Mouse (Mus musculus): ENCODE measurements around the gene Alkbh7. TPM values are rescaled to one million over a fixed set of nuclear protein-coding genes. Genes with fewer than 3 reads are reported as not detected.
A peak's percentile ranks its signal among the peaks of the same experiment; 100 is the strongest.

The Alkbh7 gene
- polyA plus RNA-seq, 1 experiment from 2014 or later, result 60.2 TPM

GRCm38 (mm10) chr17:57011236-57012141 lies 14.3 kb downstream of the Alkbh7 start, which contains the start of the genes Gtf2f1 and Gm17949:
TSS of gene Gtf2f1 (minus strand) at chr17:57011288.
TSS of gene Gm17949 (plus strand) at chr17:57011469.
- ATAC-seq (ENCODE audit: low read depth), result peak; percentile 93
- Histone ChIP-seq H3K36me3 (ENCODE audit: control insufficient read depth, insufficient read depth, low read length) (0 out of 2 replicates have a peak, but pooled peaks cover 2% of the 10 kb centered on the region), H3K4me2 (ENCODE audit: low read depth, low read length) (peak within 1 kb of the TSS; percentile 61), H3K4me3 (ENCODE audit: low read depth, low read length) (peak within 1 kb of the TSS; percentile 51), H3K27me3 (ENCODE audit: control insufficient read depth, insufficient read depth, low read length) (no peaks in the 10 kb centered on the region), H3K9ac (replicated peaks; ENCODE audit: low read depth, low read length) (peak within 1 kb of the TSS; percentile 73), H3K27ac (ENCODE audit: low read depth, low read length) (peak within 1 kb of the TSS; percentile 96), H3K9me3 (ENCODE audit: control insufficient read depth, low read length) (no peaks in the 10 kb centered on the region), H3K4me1 (ENCODE audit: control insufficient read depth, insufficient read depth, low read length) (peaks cover 11% of the 10 kb centered on the region; the same call in 1 of the 2 replicates)
- WGBS, result under 1% methylated on average over 51 of the region's 51 CpGs

DNA sequence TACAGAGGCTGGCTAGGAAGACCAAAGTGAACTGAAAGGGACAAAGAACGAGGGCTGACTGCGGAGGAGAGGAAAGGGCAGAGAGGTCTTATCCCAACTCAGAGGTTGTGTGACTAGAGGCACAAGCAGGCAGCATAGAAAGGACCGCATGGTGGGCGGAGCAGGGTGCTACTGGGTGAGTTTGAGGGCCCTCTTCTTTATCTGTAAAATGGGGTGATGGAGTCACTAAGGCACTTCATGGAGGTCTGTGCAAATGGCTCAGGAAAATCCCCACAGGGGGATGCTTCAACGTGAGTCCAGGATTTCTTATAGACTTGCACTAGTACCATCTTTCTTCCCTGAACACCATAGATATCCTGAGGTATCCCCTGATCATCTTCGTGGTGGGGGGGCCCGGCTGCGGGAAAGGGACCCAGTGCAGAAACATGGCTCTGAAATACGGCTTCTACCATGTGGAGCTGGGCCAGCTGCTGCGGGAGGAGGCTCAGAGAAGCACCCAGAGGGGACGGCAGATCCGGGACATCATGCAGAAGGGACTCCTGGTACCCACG lies 15.2 kb downstream of the Alkbh7 start:
- peak overlapping the region; percentile 61 for H3K4me2 ChIP-seq (ENCODE audit: low read depth, low read length)
- peak overlapping the region; percentile 73; the same call in 1 of the 2 replicates for H3K9ac ChIP-seq (replicated peaks; ENCODE audit: low read depth, low read length)
- H3K27ac ChIP-seq (ENCODE audit: low read depth, low read length), result peak overlapping the region; percentile 96; the same call in 1 of the 2 replicates
- no peak for ATAC-seq (ENCODE audit: low read depth)
- WGBS, result 79% methylated on average over 13 of the region's 13 CpGs
- H3K27me3 ChIP-seq (ENCODE audit: control insufficient read depth, insufficient read depth, low read length), result no peaks in the 10 kb centered on the region
- 0 out of 2 replicates have a peak, but pooled peaks cover 2% of the 10 kb centered on the region for H3K36me3 ChIP-seq (ENCODE audit: control insufficient read depth, insufficient read depth, low read length)
- peaks cover 11% of the 10 kb centered on the region; the same call in 1 of the 2 replicates for H3K4me1 ChIP-seq (ENCODE audit: control insufficient read depth, insufficient read depth, low read length)
- H3K9me3 ChIP-seq (ENCODE audit: control insufficient read depth, low read length), result no peaks in the 10 kb centered on the region
- peak overlapping the region; percentile 51 for H3K4me3 ChIP-seq (ENCODE audit: low read depth, low read length)

GRCm38 (mm10) chr17:57019693-57020092 lies 22.6 kb downstream of the Alkbh7 start:
- H3K9ac ChIP-seq (replicated peaks; ENCODE audit: low read depth, low read length), result no peak overlapping the region
- H3K9me3 ChIP-seq (ENCODE audit: control insufficient read depth, low read length), result no peaks in the 10 kb centered on the region
- H3K27ac ChIP-seq (ENCODE audit: low read depth, low read length), result no peak overlapping the region
- no peak overlapping the region for H3K4me2 ChIP-seq (ENCODE audit: low read depth, low read length)
- no peak for ATAC-seq (ENCODE audit: low read depth)
- 82% methylated on average over 2 of the region's 2 CpGs for WGBS
- H3K4me1 ChIP-seq (ENCODE audit: control insufficient read depth, insufficient read depth, low read length), result no peaks in the 10 kb centered on the region
- H3K36me3 ChIP-seq (ENCODE audit: control insufficient read depth, insufficient read depth, low read length), result peaks cover 33% of the 10 kb centered on the region
- H3K27me3 ChIP-seq (ENCODE audit: control insufficient read depth, insufficient read depth, low read length), result no peaks in the 10 kb centered on the region
- H3K4me3 ChIP-seq (ENCODE audit: low read depth, low read length), result no peak overlapping the region

- ATAC-seq (ENCODE audit: low read depth), result no peak
- WGBS, result 96% methylated on average over 5 of the region's 5 CpGs
- no peak overlapping the region for H3K9ac ChIP-seq (replicated peaks; ENCODE audit: low read depth, low read length)
- no peak overlapping the region for H3K27ac ChIP-seq (ENCODE audit: low read depth, low read length)
- H3K4me1 ChIP-seq (ENCODE audit: control insufficient read depth, insufficient read depth, low read length), result no peaks in the 10 kb centered on the region
- H3K4me2 ChIP-seq (ENCODE audit: low read depth, low read length), result no peak overlapping the region
- no peaks in the 10 kb centered on the region for H3K27me3 ChIP-seq (ENCODE audit: control insufficient read depth, insufficient read depth, low read length)
- peaks cover 46% of the 10 kb centered on the region for H3K36me3 ChIP-seq (ENCODE audit: control insufficient read depth, insufficient read depth, low read length)
- H3K4me3 ChIP-seq (ENCODE audit: low read depth, low read length), result no peak overlapping the region
- no peaks in the 10 kb centered on the region for H3K9me3 ChIP-seq (ENCODE audit: control insufficient read depth, low read length)
These were observed 23.8 kb downstream of the Alkbh7 start for GRCm38 (mm10) chr17:57020960-57021359.

DNA sequence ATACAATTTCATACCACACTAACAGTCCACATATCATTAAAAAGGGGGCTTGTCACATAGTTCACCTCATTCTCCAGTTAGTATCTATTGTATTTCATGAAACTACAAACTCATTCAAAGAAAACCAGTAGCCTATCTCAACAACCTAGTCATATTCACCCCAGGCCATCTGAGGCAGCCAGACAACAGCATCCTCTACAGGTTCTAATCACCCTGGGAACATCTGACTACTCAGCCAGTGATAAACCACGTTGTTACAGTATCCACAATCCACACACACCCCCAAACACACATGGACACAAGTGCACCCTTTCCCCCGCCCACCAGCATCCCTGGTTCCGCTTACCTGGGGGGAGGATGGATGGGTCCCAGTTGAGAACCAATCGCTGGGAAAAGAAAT lies 30.3 kb downstream of the Alkbh7 start:
- no peaks in the 10 kb centered on the region; the same call in 1 of the 2 replicates for H3K27me3 ChIP-seq (ENCODE audit: control insufficient read depth, insufficient read depth, low read length)
- 92% methylated on average over 4 of the region's 4 CpGs for WGBS
- no peak overlapping the region for H3K4me2 ChIP-seq (ENCODE audit: low read depth, low read length)
- peaks cover 12% of the 10 kb centered on the region for H3K4me1 ChIP-seq (ENCODE audit: control insufficient read depth, insufficient read depth, low read length)
- no peaks in the 10 kb centered on the region for H3K9me3 ChIP-seq (ENCODE audit: control insufficient read depth, low read length)
- no peak overlapping the region for H3K27ac ChIP-seq (ENCODE audit: low read depth, low read length)
- ATAC-seq (ENCODE audit: low read depth), result no peak
- no peak overlapping the region for H3K4me3 ChIP-seq (ENCODE audit: low read depth, low read length)
- peaks cover 51% of the 10 kb centered on the region for H3K36me3 ChIP-seq (ENCODE audit: control insufficient read depth, insufficient read depth, low read length)
- H3K9ac ChIP-seq (replicated peaks; ENCODE audit: low read depth, low read length), result no peak overlapping the region

GRCm38 (mm10) chr17:57029691-57030090 lies 32.6 kb downstream of the Alkbh7 start:
- H3K27ac ChIP-seq (ENCODE audit: low read depth, low read length), result no peak overlapping the region
- peaks cover 12% of the 10 kb centered on the region for H3K4me1 ChIP-seq (ENCODE audit: control insufficient read depth, insufficient read depth, low read length)
- H3K9me3 ChIP-seq (ENCODE audit: control insufficient read depth, low read length), result no peaks in the 10 kb centered on the region
- 37% methylated on average over 8 of the region's 8 CpGs for WGBS
- no peaks in the 10 kb centered on the region; the same call in 1 of the 2 replicates for H3K27me3 ChIP-seq (ENCODE audit: control insufficient read depth, insufficient read depth, low read length)
- H3K4me2 ChIP-seq (ENCODE audit: low read depth, low read length), result peak overlapping the region; percentile 99
- peak overlapping the region; percentile 99 for H3K9ac ChIP-seq (replicated peaks; ENCODE audit: low read depth, low read length)
- no peak for ATAC-seq (ENCODE audit: low read depth)
- H3K4me3 ChIP-seq (ENCODE audit: low read depth, low read length), result peak overlapping the region; percentile 91
- H3K36me3 ChIP-seq (ENCODE audit: control insufficient read depth, insufficient read depth, low read length), result peaks cover 30% of the 10 kb centered on the region

GRCm38 (mm10) chr17:57030931-57031660 lies 34.0 kb downstream of the Alkbh7 start, which contains the start of gene Khsrp:
TSS of gene Khsrp (minus strand) at chr17:57031522.
- ATAC-seq (ENCODE audit: low read depth), result no peak
- Histone ChIP-seq H3K9ac (replicated peaks; ENCODE audit: low read depth, low read length) (peak within 1 kb of the TSS; percentile 99), H3K4me2 (ENCODE audit: low read depth, low read length) (peak within 1 kb of the TSS; percentile 99), H3K9me3 (ENCODE audit: control insufficient read depth, low read length) (no peaks in the 10 kb centered on the region), H3K4me3 (ENCODE audit: low read depth, low read length) (peak within 1 kb of the TSS; percentile 91), H3K27me3 (ENCODE audit: control insufficient read depth, insufficient read depth, low read length) (no peaks in the 10 kb centered on the region; the same call in 1 of the 2 replicates), H3K4me1 (ENCODE audit: control insufficient read depth, insufficient read depth, low read length) (peaks cover 12% of the 10 kb centered on the region), H3K27ac (ENCODE audit: low read depth, low read length) (peak within 1 kb of the TSS; percentile 94), H3K36me3 (ENCODE audit: control insufficient read depth, insufficient read depth, low read length) (peaks cover 16% of the 10 kb centered on the region)
- under 1% methylated on average over 48 of the region's 99 CpGs for WGBS

DNA sequence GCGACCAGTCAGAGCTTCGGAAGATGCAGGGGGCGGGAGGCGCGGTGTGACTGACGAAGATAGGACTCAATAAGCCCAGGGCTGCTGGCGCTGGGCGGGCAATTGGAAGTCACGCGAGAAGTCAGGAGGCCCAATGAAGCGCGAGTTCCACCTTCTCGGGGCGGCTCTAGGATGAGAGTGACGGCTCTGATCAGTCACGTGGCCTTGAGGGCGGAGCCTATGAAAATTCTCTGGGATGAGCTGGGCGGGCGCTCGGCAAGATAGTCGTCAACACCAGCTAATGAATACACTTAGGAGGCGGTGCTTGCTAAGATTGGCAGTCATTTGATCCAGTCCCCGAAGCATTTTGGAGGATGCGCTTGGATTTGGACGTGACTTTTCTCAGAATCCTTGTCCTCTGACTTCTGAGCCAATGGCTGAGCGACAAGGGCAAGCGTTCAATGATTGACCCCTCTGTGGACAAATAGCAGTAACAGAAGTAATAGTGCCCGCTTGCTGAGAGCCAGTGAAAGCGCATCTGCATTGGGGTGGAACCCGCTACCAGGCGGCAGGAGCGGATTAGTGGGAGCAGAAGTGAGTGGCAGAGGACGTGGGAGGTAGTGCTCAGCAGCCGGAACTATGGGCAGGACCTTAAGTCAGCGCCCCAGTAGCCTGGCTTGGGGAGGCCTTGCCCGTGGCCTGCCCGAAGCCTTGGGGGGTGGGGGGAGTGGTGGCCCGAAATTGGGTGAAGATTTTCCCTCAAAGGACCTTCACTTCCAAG lies 34.7 kb downstream of the Alkbh7 start:
- peak; percentile 98 for ATAC-seq (ENCODE audit: low read depth)
- WGBS, result under 1% methylated on average over 36 of the region's 38 CpGs

More for the DNA sequence above, 34.7 kb downstream of the Alkbh7 start:
- peak overlapping the region; percentile 71 for H3K27ac ChIP-seq (ENCODE audit: low read depth, low read length)
- H3K36me3 ChIP-seq (ENCODE audit: control insufficient read depth, insufficient read depth, low read length), result peaks cover 9% of the 10 kb centered on the region
- H3K9ac ChIP-seq (replicated peaks; ENCODE audit: low read depth, low read length), result peak overlapping the region; percentile 99
- no peaks in the 10 kb centered on the region for H3K9me3 ChIP-seq (ENCODE audit: control insufficient read depth, low read length)
- no peaks in the 10 kb centered on the region; the same call in 1 of the 2 replicates for H3K27me3 ChIP-seq (ENCODE audit: control insufficient read depth, insufficient read depth, low read length)
- peaks cover 12% of the 10 kb centered on the region for H3K4me1 ChIP-seq (ENCODE audit: control insufficient read depth, insufficient read depth, low read length)
- H3K4me2 ChIP-seq (ENCODE audit: low read depth, low read length), result peak overlapping the region; percentile 99
- peak overlapping the region; percentile 91 for H3K4me3 ChIP-seq (ENCODE audit: low read depth, low read length)
